Mouse (Mus musculus): ENCODE results near the gene Gpr152.

Gene Gpr152

DNA sequence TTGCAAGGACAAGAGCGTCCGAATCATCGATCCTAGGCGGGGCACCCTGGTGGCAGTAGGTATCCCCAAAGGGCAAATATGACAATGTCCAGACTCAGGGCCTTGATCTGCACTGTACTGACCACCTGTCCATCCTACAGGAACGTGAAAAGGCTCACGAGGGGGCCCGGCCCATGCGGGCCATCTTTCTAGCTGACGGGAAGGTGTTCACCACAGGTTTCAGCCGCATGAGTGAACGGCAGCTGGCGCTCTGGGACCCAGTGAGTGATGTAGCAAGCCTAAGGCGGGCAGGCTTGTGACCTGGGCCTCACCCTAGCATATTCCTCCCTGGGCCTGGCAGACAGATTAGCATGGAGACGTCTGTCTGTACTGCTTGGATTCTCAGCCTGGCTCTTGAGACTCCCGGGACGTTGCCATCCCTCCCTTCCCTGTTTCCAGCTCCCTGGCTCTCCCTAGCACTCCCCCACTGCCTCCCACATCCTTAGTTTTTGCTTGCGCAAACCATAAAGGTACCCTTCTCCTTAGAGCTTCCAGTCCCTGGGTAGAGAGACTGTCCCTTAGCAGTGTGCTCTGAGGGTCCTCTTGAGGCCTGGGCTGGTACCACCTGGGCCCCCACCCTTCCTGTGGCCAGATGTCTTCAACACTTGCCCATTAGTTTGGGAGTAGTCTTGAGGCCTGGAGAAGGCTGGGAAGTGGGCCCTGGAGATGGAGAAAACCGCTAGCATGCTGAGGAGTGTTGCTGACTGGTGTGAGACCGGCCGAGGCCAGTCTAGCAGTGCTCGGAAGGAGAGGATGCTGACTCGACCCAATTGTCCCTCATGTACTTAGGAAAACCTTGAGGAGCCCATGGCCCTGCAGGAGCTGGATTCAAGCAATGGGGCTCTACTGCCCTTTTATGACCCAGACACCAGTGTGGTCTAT is 11.2 kb downstream of the Gpr152 start:
- peak; percentile 72 for DNase-seq (ENCODE audit: low spot score)

DNA sequence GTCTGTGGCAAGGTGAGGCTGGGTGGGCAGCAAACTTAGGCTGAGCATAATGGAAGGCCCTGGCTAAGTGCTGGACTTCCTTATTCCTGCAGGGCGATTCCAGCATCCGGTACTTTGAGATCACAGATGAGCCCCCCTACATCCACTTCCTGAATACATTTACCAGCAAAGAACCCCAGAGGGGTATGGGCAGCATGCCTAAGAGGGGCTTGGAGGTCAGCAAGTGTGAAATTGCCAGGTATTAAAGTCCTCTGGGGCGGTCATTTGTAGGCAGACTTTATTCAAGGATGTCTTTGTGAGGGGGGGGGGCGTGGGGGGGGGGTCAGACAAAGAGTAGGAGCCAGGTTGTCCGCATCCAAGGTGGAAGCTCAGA is 11.9 kb downstream of the Gpr152 start:
- no peak for DNase-seq (ENCODE audit: low spot score)

DNA sequence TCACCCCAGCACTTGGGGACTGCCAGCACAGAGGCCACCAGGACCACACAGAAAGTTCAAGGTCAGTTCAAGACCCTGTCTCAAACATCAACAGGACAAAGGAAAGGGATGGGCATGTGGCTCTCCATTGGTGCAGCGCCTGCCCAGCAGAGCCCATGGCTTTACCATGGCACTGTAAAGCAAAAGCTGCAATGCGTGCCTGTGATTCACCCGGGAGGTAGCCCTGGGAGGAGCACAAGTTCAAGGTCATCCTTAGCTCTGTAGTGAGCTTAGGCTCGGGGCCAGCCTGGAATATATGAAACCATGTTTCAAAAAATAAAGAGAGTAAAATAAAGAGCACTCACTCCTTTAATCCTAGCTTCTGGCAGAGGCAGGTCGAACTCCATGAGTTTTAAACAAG is 12.3 kb downstream of the Gpr152 start:
- DNase-seq (ENCODE audit: low spot score), result no peak

DNA sequence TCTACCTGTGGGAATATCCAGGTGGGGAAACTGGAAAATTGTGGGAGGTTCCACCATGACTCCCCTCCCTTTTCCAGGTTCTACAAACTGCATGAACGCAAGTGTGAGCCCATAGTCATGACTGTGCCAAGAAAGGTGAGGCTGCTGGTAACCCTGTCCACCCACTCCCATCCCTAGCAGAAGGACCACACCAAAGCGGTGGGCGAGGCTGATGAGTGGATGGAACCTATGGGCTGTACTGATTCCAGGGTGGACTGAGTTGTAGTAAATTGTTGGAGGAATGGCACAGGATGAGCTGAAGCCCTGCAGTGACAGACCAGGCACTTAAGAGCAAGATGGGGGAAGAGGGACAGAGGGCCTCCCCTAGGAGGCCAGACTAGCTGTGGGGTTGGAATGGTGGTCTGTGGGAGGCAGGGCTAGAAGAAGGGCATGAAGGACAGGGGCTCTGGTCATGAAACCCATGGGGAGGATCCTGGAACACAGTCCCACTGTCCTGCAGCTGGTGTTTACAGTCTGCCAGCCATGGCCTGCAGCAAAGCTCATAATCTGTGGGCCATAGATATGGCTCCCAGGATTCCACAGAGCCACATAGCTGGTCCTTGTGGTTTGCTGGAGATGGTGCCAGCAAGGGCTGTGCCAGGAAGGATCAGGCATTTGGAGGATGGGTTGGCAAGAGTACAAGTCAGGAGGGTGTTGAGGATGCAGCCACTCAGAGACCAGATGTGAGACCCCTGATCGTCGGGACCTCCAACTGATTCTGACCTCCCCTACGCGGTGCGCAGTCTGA is 13.1 kb downstream of the Gpr152 start:
- DNase-seq (ENCODE audit: low spot score), result no peak

DNA sequence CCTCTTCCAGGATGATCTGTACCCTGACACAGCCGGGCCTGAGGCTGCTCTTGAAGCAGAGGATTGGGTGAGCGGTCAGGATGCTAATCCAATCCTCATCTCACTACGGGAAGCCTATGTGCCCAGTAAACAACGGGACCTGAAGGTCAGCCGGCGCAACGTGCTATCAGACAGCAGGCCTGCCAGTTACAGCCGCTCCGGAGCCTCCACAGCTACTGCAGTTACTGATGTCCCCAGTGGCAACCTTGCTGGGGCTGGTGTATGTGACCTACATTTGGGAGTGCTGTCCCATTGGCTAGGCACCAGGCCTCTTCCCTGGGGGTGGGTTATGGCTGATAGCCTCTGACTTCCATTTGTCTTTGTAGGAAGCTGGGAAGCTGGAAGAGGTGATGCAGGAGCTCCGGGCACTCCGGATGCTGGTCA is 13.7 kb downstream of the Gpr152 start, which contains the start of gene Ptprcap:
Gene Ptprcap (plus strand): TSS at position 373 of the 423 bp plus-strand sequence.
- DNase-seq (ENCODE audit: low spot score), result no peak

DNA sequence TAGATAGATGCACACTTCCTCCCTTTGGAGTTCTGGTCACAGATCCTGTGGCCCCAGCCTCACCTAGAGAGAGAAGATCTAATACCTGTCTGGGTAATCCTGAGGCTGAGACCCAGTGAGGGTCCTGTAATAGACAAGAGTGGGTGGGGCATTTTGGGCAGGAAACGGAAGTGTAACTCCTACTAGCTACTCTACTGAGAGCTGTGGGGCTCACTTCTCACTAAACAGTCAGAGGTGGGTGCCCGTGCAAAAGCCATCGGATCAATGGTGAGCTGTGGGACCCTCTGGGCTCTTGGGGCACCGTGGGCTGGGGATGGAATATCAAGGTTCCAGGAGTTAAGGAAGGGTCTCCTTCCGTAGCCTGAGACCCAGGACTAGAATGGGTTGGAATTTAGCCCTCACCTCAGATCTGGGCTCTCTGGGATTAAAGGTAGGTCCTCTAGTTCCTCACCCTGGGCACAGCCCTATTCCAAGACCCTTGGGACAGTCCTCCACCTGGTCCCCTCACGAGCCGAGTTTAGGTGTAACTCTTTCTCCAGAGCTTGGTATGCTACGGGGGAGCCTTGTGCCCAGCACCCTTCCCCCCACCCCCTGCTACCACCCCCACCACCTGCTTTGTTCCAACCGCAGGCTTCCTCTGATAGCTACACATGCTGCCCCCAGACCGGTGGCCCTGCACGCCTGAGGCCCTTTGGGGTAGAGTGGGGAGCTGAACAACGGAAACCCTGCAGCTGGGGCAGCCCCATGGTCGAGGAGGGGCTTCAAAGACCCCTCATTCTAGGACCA is 15.0 kb downstream of the Gpr152 start:
- DNase-seq (ENCODE audit: low spot score), result no peak

DNA sequence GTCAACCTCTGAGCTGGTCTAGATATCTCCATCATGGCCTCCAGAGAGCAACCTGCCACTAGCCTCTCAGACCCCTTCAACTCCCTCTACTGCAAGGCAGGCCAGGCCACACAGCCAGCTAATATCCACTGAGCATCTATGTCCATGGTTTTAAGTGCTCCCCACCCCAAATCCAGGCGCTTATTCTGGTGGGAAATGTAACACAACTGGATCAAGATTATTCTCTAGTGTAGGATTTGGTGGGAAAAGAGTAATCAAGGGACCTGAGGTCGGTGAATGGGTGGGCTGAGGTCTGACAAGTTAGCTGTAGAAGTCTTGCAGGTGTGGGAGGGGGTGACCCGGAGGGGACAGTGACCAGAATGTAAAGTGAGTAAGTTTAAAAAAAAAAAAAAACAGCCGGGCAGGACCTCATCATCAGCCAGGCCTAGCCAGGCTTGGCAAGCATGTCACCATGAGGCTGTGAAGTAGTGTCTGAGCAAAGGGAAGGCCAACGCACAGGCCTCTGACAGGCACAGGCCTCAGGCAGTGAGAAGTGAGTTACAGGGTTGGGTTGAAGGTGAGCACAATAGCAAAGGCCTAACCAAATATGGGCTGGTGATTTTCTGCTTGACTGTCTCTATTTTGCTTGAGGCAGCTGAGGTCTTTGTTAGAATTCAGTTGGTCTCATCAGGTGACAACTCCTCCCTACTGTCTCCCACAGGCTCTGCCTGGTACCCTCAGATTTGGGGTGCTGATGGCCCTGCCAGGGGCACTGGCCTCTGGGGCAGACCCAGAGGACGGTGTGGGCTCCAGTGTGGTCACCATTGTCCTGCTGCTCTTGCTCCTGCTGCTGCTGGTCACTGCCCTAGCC is 15.9 kb downstream of the Gpr152 start:
- DNase-seq (ENCODE audit: low spot score), result no peak

DNA sequence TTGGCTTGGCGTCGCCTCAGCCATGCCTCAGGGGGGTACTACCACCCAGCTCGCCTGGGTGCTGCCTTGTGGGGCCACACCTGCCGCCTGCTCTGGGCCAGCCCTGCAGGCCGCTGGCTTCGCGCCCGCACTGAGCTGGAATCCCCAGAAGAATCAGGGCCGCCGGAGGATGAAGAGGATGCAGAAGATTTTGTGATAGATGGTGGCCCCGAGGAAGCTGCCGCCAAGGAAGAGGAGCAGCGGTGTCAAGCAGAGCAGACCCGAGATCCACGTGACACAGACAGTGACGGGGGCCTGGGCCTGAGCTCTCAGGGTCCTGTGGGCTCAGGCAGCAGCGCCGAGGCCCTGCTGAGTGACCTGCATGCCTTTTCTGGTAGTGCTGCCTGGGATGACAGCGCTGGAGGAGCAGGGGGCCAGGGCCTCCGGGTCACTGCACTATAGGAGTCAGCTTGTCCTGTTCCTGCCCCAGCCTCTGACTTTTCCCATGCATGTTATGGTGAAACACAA is 16.5 kb downstream of the Gpr152 start:
- DNase-seq (ENCODE audit: low spot score), result no peak

DNA sequence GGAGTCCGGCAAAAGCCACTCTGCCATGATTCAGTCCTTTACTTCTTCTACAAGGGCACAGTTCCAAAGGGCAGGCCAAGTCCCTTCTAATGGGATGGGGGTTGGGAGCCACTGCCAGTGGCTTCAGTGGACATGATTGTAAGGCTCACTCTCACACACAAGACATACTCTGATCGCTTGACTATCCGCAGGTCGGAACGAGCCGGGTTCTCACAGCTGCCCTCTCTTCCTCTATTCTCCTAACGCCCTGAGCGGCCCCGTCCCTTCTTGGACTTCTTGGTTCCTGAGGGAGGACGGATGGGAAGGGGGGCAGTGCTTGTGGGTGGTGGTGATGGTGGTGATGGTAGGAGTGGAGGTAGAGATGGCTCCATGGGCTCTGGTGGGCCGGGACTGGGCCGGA is 17.2 kb downstream of the Gpr152 start:
- no peak for DNase-seq (ENCODE audit: low spot score)

DNA sequence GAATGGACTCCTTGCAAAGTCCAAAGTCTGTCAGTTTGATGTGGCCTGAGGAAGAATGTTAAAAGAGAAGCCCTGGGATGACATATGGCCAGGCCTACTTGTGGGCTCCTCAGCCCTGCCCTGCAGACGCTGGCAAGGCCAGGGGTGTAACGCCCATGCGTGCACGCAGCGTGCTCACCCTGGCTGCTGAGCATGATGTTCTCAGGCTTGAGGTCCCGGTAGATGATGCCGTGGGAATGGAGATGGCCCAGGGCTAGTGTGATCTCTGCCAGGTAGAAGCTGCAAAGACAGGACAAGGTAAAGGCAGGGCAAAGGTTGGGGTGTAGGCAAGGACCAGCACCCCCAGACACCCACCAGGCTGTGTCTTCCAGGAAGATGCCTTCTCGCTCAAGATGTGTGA is 19.5 kb downstream of the Gpr152 start:
- DNase-seq (ENCODE audit: low spot score), result no peak

DNA sequence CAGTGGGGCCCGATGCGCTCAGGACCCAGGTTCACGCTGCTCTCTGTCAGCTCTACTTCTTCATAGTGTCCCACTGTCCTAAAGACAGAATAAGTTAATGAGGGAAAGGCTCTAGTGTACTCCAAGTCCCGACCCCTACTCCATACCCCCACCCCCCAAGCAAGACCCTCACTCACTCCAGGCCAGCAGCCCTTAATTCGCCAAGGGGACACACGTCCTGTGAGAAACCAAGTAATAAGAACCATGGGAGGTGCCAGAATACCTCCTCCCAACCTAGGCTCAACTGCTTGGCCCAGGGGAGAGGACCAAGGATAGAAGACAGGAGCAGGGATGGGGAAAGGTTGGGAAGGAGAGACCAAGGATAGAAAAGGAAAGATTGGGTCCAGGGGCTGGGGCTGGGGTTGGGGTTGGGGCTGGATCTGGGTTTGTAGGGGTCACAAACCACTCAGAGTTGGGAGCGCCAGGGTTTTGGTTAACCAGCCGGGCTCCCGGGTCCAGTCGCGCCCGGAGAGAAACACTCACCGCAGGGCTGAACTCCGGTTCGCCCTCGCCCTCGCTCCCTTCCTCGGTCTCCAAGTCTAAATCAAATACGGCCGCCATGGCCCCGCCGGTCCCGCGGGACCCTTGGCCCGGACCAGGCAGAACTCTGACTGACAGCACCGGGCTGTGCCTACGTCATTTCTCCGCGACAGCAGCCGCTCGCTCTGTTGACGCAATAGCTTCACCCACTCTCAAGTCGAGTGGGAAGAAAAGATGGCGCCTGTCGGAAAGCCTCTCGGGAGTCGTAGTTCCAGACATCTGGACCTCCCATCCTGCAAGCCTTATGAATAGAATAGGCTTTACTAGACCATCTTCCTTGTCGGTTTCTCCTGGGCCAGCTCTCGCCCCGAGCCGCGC is 23.3 kb downstream of the Gpr152 start, which contains the start of gene Rps6kb2:
Gene Rps6kb2 (minus strand): TSS at position 709 of the 897 bp plus-strand sequence.
- peak; percentile 96 for DNase-seq (ENCODE audit: low spot score)

DNA sequence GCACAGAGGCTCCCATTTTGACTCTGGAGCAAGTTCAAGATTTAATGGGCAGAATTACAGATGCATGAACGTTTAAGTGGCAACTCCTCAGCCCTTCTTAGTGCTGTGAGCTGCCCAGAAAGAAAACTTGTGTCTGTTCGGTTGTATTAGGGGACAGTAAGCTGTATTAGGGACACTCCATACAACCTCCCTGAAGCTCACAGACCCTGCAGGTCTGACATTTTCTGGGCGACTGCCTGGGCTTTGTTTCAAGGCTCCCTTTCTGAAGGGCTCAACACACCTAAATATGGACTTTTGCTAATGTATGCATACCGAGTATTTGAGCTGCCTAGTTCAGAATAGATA is 23.9 kb downstream of the Gpr152 start:
- DNase-seq (ENCODE audit: low spot score), result no peak

DNA sequence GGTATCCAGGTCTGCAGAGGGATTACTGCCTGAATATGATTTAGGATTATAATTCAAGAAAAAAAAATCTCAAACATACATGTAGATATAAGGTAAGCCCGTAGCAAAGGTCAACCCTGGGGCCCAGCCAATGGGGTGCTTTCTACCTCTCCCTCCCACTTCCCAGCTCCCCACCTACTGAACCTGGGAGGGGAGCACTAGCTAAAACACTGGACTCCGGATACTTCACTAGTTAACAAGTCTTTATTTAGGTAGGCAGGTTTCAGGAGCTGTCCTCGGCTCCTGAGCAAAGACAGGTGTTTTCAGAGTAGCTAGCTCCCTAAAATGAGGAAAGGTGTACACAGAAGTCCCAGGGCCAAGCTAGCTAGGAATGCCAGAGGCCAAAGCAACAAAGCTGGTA is 24.5 kb downstream of the Gpr152 start:
- DNase-seq (ENCODE audit: low spot score), result no peak

DNA sequence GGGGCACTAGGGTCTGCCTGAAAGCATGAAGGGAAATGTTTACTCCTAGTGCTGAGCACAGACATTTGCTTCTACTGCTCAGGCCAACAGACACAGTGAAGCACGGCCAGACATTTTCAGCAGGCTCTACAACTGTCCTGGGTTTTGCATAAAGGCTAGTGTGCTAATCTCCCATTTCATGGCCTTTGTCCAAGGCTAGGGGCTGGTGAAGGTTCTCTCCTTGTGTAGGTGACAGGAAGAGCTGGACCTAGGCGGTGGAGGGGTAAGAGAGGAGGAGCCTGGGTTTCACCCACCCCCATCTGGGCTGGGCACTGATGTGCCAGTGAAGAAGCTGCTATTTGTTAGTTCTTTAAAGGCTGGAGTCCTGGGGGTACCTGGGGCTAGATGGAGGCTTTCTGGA is 25.1 kb downstream of the Gpr152 start:
- no peak for DNase-seq (ENCODE audit: low spot score)

DNA sequence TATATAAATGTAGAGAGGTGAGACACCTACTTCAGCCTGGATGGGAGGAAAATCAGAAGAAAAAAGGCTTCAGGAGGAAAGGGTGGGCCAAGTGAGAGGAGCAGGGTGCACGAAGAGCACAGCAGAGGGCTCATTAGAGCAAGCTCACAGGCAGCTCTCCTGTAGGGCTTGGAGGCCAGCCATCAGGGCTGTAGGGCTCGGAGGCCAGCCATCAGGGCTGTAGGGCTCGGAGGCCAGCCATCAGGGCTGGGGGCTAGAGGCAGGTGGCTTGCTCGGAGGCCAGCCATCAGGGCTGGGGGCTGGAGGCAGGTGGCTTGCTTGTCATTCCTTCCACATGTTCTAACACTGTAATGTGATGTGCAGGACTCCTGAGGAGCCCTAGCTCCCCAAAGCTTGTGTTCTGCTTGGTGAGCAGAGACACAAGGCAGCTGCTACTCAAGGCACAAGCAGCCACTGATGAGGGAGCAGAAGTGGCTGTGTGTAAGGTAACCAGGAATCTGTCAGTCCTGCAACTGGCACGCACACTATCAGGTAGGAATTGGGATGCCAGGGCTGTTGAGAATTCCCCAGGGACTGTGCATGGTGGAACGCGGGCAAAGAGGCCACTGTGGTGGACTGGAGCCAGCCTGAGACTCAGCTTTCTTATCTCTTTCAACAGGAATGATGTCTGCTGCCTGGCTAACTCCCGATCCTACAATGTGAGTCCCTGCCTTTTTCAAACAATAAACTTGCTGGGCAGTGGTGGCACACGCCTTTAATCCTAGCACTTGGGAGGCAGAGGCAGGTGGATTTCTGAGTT is 27.3 kb downstream of the Gpr152 start:
- DNase-seq (ENCODE audit: low spot score), result no peak

DNA sequence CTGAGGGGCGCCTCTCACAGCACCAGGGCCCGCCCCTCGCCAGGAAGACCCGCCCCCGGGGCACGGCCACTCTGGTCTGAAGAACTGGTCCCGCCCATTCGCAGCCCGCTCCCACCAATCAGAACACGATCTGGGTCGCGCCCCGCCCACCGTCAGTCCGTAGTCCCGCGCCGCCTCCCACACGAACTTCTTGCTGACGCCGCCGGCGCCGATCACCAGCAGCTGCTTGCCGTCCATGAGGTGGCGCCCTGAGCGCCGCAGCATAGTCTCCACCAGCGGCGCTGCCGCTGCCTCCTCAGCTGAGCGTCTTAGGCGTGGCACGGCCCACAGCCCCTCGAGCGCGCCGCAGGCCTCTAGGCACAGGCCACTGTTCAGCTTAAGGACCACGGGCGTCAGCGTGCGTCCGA is 29.8 kb downstream of the Gpr152 start:
- DNase-seq (ENCODE audit: low spot score), result peak; percentile 100

DNA sequence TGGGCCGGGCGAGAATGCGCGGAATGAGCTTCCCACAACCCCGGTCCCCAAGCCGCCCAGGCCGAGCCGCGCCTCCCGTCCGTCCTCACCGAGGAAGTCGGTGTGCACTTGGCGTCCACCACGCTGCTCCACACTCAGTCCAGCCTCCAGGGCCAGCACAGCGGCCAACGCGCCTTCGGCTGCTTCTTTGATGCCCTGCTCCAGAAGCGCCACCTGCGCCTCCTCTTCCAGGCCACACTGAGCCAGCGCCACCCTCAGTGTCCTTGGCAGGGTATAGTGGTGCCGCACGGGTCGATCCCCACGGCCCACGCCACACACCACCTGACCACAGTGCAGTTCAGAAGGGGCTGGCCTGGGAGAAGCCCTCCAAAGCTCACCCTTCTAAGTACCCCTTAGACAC is 30.2 kb downstream of the Gpr152 start:
- DNase-seq (ENCODE audit: low spot score), result no peak

DNA sequence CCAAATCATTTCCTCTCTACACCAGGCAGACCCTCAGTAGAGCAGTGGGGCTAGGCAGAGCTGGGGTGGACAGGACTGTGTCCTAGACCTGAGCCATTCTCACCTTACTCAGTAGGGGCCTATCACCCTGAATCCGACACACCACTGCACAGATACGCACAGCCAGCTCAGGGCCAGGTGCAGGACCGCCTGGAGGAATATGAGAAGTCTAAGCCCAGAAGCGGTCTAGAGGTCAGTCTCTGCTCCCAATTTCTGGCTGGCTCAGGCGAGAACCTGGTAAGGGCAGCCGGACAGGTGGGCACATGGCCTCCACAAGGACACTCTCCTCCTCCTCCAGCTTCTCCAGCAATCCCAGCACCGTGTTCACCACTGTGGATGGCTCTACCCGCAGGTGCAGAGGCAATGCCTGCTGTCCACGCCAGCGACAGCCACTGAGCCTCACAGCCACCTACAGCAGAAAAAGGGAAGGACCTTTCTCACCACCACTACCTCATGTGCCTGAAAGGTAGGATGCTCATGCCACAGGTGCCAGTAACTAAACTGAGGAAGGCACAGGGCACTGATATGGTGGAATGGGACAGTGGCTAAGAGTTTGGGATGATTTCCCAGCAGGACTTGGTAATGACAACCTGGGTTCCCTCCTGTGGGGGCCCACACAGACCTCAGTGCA is 31.3 kb downstream of the Gpr152 start:
- no peak for DNase-seq (ENCODE audit: low spot score)
